Mouse (Mus musculus) retina, adult 2 months (tissue): ENCODE measurements around the gene Chrna1.
"Not testable (repeated sequence)": the region's sequence is repeated elsewhere in the genome, so short reads cannot be mapped to it uniquely, and the experiment has no call there.

ENCODE experiments used
- DNase-seq: peaks from one replicate; pipeline ENCODE4 v3.0.0-alpha.2; 2012; ENCODE audit warnings: low read depth, low spot score

Gene Chrna1

DNA sequence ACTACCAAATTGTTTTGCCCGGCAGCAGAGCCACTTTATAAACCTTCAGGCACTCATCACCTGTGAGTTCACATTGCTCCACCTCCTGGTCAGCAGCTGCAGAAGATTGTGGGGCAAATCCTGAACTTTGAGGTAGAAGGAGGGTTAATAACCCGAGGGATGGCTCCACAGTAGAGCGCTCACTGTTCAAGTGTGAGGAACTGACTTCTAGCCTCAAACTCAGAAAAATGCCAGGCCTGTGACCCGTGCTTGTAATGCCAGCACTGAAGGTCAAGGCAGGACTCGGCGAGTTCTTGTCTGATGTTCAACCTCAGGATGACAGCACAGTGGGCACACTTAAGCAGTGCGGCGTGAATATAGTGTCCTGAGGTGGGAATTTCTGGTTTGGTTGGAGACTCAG, 22.2 kb downstream of the Chrna1 start:
- no peak for DNase-seq

DNA sequence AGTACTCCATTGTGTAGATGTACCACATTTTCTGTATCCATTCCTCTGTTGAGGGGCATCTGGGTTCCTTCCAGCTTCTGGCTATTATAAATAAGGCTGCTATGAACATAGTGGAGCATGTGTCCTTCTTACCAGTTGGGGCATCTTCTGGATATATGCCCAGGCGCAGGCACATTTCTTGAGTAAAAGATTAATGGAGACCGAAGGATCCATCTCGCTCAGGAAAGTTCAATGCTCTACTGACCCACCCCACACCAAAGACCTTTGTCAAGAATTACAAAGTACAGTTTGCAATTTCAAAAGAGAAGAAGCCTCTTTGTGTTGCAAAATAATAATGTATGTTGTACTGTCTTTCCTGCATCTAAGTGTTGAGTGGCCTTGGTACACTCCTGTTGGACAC, 23.1 kb downstream of the Chrna1 start:
- DNase-seq, result not testable (repeated sequence)

DNA sequence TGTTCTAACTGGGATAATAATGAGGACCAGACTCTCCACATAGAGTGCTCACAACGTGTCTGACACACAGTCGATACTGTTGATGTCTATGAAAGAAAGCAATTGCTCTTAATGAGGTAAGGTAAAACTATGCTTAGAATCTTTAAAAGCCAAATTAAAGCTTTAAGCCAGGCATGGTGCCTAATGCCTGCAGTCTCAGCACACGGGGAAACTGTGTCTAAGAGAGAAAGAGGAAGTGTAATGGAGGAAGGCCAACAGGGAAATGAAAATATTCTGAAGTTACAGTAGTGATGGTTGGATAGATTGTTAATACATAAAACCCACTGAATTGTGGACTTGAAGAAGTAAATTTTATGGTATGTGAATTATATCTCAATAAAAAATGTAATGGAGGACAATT, 25.7 kb downstream of the Chrna1 start:
- no peak for DNase-seq

DNA sequence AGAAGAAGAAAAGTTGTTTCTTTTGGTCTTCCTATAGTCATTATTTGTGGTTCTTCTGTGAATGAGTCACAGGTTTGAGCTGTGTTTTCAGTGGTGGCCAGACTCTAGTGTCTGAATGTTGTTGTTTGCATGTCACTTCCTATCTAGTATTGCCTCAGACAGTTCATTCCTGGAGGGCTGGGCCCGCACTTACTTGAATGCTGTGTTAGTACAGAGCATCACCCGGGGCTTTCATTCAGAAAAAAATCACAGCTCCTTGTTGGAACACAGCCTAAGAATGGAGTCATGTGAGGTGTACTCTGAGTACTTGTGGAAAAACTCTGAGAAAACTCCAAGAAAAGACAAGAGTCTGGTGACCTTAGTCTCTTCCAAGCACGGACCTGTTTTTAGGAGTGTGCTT, 27.2 kb downstream of the Chrna1 start:
- no peak for DNase-seq

DNA sequence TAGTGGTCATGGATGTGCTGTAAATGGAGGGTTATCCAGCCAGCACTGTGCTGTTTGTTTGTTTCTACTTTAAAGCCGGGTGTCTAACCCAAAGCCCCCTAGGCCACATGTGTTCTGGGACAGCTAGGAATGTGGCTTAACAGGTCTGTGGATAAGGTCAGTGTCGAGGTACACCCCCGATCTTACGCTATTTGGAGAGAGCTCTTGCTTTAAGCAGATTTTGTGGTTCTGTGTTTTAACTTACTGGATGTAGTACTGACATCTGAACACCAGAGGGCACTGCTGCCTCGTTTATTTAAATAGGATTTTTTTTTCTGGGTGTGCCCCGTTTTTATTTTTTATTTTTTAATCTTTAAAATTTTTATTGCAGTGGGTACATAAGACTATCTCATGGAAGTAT, 29.4 kb downstream of the Chrna1 start:
- DNase-seq, result peak; percentile 36

DNA sequence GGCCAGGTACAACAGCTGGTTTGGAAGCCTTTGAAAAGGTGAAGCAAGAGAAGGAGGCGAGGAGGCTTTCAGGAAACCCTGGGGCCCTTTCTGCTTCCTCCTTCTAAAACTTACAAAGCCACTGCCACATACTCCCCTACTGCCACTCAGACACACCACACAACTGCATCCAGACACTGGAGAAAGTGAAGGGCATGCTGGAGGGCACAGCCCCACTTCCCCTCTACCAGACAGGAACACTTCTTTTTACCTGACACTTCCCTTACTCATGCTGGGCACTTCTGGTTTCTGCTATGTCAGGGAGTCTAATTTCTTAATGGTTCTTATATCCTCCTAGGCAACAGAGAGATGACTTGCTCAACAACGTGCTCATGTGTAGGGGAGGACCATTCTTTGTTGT, 31.6 kb downstream of the Chrna1 start:
- no peak for DNase-seq

DNA sequence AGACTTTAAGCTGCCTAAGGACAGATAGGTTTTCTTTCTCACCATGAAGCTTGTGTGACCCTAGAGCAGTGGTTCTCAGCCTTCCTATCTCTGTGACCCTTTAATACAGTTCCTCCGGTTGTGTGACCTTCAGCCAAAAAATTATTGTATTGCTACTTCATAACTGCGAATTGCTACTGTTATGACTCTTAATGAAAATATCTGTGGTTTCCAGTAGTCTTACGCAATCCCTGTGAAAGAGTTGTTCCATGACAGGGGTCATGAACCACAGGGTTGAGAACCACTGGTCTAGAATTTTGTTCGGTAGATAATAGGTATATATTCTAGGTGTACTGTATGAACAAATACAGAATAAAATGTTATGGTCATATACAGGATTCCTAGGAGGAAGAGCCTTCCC, 32.9 kb downstream of the Chrna1 start:
- DNase-seq, result no peak

DNA sequence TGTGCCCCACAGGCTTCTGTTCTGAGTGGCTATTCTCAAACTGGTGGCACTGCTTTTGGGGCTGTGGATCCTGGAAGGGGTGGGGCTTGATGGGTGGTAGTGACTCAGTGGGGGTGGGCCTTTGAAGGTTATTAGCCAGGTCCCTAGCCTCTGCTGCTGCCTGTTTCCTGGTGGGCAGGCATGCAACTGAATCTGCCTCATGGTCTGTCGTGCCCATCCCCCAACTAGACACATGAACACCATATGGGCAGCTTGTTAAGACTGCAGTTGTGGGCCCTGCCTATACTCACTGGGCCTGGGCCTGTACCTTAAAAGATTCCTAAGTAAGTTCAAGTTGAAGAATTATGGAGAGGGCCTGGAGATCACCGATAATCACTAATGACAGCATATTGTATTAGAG, 34.6 kb downstream of the Chrna1 start:
- DNase-seq, result no peak

DNA sequence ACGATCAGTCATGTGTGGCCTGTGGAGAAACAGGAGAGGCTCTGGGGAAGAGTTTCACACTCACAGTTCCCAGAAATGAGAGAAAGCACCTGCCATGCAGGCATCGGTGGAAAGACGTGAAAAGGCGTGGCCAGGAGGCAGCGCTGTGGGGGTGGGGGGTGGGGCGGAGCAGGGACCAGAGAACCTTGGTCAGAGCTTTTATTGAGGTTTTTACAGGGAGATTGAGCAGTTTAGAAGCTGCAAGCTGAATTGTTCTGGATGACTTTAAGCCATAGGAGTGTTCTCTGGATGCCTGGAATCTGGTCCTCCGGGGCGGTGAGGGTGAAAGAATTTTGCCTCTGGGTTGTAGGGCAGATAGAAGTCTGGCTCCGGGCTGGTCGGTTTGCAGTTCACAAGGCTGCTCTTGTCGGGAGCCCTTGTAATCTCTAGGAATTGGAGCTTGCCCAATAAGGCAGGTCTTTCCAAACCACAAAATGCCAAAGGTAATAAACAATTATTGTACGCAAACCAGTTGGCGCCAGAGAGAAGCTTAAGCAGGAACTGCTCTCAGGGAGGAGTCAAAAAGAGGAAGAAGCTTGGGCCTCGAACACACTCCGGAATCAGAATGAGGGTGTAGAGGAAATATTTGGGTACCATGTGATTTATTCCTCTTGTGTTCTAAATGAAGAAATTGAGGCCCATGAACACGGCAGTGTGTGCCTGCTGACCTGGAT, 39.5 kb downstream of the Chrna1 start:
- no peak for DNase-seq

DNA sequence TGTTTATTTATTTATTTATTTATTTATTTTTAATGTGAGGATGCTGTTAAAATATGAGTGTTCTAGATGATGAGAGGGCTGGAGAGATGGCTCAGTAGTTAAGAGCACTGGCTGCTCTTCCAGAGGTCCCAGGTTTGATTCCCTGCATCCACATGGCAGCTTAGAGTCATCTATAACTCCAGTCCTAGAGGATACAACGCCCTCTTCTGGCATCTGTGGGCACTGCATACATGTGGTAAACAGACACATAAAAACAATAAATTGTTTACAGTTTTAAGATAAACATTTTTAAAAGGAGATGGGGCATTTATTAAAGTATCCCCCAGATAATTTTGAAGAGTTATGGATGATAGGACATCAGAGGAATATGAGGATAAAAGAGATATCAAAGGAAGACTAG, 40.4 kb downstream of the Chrna1 start:
- no peak for DNase-seq

DNA sequence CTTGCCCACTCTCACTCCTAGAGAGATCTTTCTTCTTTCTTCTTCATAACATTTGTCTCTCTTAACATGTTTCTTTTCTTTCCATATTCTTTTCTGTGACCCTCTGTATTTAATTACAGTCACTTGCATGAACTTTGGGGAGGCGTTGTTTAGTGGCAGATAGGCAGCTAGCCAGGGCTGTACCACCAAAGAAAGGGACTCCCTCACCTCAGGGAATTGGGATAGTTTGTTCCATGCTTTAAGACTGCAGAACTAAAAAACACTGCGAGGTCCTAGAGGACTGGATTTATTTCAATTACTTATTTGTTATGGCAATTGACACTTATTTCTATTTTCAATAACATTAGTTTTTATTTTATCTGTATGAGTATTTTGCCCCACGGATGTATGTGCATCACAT, 41.0 kb downstream of the Chrna1 start:
- no peak for DNase-seq

DNA sequence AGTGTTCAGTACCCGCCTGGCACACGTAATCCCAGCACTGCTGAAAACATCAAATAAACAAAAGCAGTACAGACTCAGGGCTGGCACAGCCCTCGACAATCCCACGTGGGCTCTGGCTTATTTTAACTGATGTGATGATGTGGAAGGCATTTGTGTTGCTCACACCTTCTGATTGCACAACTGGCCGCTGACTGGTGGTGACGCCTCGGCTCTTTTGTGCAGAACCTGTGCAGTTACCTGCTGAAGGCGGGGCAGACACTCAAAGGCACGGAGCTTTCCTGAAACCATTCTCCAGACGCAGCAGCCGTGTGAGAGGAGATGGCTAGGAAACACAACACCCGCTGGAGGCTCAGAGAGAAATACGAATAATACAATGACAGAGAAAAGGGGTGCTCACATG, 41.5 kb downstream of the Chrna1 start:
- DNase-seq, result no peak

DNA sequence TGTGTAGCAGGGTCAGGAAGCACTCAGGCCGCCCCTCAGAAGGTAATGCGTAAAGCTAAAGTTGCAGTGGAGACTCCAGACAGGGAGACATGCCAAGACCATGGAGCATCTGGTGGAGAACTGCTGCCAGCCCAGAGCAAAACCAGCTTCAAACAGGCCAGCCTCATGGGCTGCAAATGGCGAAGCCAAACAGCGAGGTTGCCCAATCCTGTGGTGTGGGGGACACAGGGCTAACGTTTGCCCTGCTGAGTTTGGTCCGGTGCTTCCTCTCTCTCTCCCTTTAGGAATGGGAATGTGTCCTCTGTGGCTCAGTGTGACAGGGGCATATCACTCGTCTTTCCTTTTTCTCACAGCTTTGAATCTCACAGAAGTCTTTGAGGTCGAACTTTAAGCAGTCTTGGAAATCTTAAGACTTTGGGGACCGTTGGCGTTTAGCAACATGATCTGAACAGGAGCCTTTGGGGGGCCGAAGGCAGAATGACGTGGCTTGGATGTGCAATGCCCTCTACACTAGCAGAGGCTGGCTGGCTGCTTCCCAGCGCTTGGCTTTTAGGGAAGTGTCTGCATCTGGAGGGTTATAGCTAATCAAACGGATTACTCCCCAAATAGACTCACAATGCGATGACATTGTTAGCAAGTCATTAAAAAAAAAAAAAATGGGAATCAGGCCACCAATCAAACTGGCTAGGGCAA, 43.9 kb downstream of the Chrna1 start:
- no peak for DNase-seq

DNA sequence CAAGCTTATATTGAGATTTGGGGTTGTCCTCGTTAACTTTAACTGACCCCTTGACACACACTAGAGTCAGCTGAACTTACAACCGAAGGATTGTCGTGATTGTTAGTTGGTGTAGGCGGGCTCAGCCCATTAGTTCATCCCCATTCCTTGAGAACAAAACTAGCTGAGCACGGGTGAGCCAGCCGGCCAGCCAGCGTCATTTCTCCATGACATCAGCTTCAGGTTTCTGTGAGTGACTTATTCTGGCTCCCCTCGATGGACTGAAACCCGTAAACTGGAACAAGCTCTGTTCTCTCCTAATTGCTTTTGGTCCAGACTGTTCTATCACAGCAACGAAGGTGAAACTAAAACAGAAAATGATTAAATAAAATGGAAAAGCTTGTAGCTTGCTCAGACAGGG, 45.4 kb downstream of the Chrna1 start:
- DNase-seq, result no peak

DNA sequence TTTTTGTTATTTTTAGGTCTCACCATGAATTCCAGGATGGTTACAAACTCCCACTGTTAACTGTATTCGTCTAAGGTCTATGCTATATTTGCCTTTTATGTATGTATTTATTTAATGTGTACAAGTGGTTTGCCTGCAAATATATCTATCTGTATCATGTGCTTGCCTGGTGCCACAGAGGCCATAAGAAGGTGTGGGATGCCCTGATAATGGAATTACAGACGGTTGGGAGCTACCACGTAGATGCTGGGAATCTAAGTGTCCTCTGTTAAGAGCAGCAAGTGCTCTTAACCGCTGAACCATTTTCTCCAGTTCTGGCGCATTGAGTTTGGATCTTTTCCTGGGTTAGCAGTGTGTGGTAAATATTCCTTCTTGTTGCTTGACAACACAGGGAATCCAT, 49.7 kb downstream of the Chrna1 start:
- no peak for DNase-seq

DNA sequence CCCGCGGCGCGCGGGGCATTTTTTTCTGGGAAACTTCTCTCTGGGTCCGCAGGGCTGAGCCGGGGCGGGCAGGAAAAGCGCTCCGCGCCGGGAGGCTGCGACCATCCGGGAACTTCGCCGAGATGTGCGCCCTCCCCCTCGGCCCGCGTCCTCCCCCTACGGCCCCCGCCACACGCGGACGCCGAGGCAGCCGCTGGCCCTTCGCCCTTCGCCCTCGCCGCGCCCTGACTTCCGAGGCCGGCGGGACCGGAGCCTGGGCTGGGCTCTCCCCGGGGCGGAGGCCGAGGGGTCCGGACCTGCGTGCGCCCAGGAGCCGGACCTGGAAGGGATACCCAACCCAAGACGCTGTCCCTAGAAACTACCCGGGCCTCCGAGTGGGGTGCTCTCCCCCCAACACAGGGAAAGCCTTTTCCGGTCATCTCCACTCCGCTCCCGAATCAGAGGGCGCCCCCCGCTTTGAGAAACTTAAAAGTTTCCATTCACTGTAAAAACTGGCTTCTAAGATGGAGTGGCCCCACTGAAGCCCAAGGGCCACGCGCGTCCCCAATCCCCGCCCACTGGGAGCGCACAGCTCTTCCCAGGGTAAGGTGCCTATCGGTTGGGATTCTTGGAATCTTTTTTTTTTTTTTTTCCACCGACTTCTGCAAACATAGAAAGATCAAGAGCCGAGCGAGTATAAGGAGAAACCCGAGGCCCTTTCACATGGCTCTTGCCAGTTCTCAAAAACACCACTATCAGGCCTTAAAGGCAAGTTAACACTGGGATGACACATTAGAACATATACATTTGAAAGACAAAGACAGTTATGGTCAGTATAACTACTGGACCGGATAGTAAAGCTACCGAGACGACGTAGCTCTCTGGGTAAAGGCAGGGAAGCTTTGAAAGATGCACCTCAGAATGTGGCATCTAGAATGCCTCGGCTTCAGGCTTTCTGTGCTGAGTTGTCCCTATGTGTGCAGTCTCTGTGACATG, 50.5 kb downstream of the Chrna1 start, which contains the start of gene Wipf1:
Gene Wipf1 (minus strand): TSS at position 379 of the 975 bp plus-strand sequence.
- no peak for DNase-seq

DNA sequence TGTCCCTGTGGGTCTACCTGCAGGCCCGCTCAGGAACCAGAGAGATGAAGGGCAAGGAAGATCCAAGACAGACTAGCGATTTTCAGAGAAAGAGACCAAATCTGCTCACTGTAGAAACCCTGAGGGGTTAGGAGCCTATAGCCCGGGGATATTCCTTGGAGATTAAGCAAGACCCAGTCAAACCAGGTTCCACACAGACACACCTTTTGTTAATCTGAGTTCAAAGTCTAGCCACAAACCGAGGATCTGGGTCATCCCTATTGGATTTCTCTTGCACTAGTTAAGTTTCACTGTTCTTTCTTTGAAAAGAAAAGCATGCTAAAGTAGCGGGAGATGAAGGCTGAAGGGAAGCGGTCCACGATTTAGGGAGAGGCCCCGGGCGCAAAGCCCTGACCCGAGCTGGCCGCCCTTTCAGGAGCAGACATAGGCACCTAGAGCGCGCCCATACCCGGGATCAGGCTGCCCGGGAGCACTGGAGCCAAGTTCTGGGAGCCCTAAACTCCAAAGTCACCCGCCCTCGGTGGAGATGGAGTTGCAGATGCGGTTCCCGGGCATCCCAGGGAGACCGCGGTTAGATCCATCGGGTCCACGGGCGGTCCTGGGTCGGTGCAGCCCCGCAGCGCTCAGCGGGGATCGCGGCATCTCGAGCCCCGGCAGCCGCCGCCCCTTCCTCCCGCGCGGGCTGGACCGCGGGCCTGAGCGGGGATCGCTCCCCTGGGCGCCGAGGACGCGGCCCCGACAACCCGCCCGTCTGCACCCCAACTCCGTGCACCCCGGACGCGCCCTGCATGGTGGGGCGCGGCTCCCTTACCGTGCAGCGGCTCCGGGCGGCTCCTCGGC, 51.4 kb downstream of the Chrna1 start:
- no peak for DNase-seq

DNA sequence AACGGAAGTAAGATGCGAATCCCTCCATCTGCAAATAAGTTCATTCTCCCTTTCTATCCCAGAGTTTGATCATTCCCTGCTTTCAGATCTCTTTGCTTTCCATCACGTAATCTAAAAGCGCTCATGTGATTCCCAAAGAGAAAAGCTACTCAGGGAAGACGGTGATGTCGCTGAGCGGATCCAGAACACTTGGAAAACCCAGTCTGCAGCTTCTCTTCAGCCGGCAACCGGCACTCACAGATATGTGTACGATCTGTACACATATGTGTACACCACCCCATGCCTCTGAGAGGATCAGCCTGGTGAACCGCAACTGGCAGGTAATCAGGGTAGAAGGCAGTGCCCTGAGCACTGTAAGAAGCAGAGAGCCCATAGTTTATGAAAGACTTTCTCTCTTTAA, 52.2 kb downstream of the Chrna1 start:
- DNase-seq, result no peak

DNA sequence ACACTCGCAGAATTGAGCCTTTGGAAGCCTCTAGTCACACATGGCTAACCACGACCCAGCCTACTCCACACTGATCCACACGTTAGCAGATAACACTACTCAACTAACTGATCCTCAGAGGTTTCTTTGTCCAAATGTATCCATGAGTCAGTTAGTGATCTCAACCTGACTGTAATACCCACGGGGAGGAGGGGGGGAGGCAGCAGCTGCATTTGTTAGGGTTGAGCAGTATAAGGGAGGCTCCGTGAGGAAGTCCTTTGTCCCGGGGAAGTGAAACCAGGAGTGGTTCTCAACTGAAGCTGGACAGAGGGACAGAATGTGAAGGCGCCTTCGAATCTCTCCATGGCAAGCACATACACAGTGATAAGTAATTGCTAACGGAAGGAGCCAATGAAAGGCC, 53.4 kb downstream of the Chrna1 start:
- DNase-seq, result no peak

DNA sequence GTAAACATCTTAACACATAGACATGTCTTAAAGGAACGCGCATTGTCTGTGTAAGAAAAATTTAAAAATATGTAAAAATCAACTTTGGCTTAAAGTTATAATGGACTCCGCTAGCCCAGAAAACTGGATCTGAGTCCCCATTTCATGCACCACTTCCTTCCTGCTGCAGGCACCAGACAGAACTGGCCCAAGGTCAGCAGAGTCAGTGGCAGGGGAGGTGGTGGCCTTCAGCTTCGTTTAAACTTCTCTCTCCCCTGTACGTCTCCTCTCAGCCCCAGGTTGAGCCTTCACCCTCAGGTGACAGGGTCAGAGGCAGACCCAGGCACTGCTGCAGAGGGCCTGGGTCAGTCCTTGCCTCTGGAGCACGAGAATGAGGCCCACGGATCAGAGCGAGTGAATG, 57.2 kb downstream of the Chrna1 start:
- DNase-seq, result no peak

DNA sequence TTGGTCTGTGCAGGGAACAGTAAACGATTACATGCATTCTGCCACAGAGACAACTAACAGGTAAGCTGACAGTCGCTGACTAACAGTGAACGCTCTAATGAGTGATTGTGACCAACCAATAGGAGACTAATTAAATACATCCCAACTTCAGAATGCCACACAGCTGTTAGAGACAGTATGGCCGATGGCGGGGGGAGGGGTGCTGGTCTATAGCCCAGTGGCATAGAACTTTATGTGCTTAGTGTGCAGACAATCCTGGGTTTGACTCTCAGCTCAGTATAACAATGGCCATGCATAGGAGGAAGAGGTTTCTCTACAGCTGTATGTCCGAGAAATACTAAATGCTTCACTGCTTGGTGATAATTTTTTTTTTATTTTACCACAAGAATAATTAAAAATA, 57.8 kb downstream of the Chrna1 start:
- DNase-seq, result no peak
